In the genomic region with DNA sequence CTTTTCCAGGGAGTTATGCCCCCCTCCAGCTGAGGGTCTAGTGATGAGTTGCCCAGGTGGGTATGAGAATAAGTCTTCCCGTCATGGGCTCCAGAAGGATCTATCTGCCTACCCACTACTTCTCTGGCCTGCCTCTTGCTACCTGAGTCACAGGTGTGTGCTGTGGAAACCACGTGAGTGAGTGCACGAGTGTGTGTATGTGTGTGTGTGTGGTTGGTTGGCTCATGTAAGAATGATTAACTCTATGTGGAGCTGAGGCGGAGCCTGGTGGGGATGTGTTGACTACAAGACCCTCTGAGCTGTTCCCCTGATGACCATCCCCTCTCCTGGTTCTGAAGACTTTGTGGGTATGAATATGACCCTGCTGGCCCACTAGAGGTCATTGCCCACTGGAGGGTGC, we compare ENCODE assay signal across 13 mouse cellular contexts.
"Had no signal": no experiment of that assay in that cellular context is flagged by ENCODE, and none has a peak within 500 bp of the region (broad histone marks: within the 10 kb centered on the region; RNA-seq: fewer than 3 reads in every experiment).

No protein-coding gene starts in this region.

- H3K9me3 ChIP-seq: limb, embryonic 10.5 days; midbrain, embryonic 13.5 days had no signal

- H3K36me3 ChIP-seq: limb, embryonic 10.5 days; midbrain, embryonic 13.5 days had no signal

- H3K4me3 ChIP-seq: left cerebral cortex, adult 2 months; limb, embryonic 10.5 days; midbrain, embryonic 13.5 days had no signal

- DNase-seq: kidney, adult 18-20 months; lung, adult 2 months; lung, postnatal 36 days; right cerebral cortex, adult 18-20 months; right cerebral cortex, postnatal 25 days; thymus, adult 18-20 months; thymus, postnatal 14 days had no signal

- ATAC-seq: lung, postnatal 0 days; midbrain, embryonic 13.5 days had no signal

- H3K4me2 ChIP-seq: hindbrain, embryonic 14.5 days; midbrain, embryonic 13.5 days had no signal

- H3K9ac ChIP-seq: hindbrain, embryonic 14.5 days; liver, embryonic 14.5 days; midbrain, embryonic 13.5 days had no signal

- H3K27ac ChIP-seq: hindbrain, embryonic 14.5 days; left cerebral cortex, adult 2 months; limb, embryonic 10.5 days; liver, embryonic 14.5 days; midbrain, embryonic 13.5 days had no signal
